Mouse (Mus musculus) hindbrain, embryonic 10.5 days (tissue): ENCODE measurements around the gene Trim69. TPM values are rescaled to one million over a fixed set of nuclear protein-coding genes. Genes with fewer than 3 reads are reported as not detected.
A peak's percentile ranks its signal among the peaks of the same experiment; 100 is the strongest.
"Not testable (repeated sequence)": the region's sequence is repeated elsewhere in the genome, so short reads cannot be mapped to it uniquely, and the experiment has no call there.

ENCODE experiments used
- DNase-seq: peaks from one replicate; pipeline ENCODE4 v3.0.0-alpha.2; 2017; ENCODE audit warnings: low spot score
- H3K27ac ChIP-seq: fragments of 300-500 bp; sonication (generic); 2 replicates; pipeline ENCODE4 v1.5.1; 2016; ENCODE audit warnings: mild to moderate bottlenecking, moderate library complexity
- H3K27me3 ChIP-seq: fragments of 300-500 bp; sonication (generic); 2 replicates; pipeline ENCODE4 v1.6.1; 2016; ENCODE audit warnings: mild to moderate bottlenecking; ENCODE audit not compliant: poor library complexity, insufficient read depth, severe bottlenecking
- H3K36me3 ChIP-seq: fragments of 300-500 bp; sonication (generic); 2 replicates; pipeline ENCODE4 v1.6.1; 2016; ENCODE audit warnings: mild to moderate bottlenecking, moderate library complexity
- H3K4me1 ChIP-seq: fragments of 300-500 bp; sonication (generic); replicated peaks from 2 replicates; pipeline ENCODE4 v1.6.1; 2016; ENCODE audit warnings: mild to moderate bottlenecking
- H3K4me3 ChIP-seq: fragments of 300-500 bp; sonication (generic); 2 replicates; pipeline ENCODE4 v1.5.1; 2016; ENCODE audit warnings: mild to moderate bottlenecking, moderate library complexity
- H3K9me3 ChIP-seq: fragments of 300-500 bp; sonication (generic); 2 replicates; pipeline ENCODE4 v1.6.1; 2016; ENCODE audit warnings: mild to moderate bottlenecking, moderate library complexity
- WGBS: fragments of 180-500 bp; shearing (Covaris S2); methylation state at CpG from one replicate; pipeline ENCODE4 v1.1.7; 2016; 5-methylcytosine and 5-hydroxymethylcytosine counted together
- polyA plus RNA-seq: library from polyadenylated mRNA; unstranded; fragments of >200 nt; fragmentation: Nextera tagmentation; extraction: Ambion mirVana; gene quantifications from 2 replicates; pipeline ENCODE4 v1.2.1, GENCODE M21; 2016

The Trim69 gene
- polyA plus RNA-seq, 1 experiment from 2014 or later: not detected

DNA sequence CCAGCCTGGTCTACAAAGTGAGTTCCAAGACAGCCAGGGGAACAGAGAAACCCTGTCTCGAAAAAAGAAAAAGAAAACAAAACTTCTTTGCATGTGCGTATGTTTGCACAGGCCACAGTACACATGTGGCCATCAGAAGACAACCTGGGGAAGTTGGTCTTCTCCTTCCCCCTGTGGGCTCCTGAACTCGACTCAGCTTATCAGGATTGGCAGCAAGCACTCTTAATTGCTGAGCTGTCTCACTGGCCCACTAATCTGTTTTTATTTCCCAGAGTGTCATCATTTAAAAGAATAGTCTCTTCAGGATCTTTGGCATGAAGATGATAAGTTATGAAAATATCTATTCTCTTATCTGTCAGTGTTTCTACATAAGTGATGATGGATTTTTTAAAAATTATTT, 31.3 kb downstream of the Trim69 start:
- Histone ChIP-seq H3K4me3 (no peak overlapping the region), H3K27ac (no peak overlapping the region), H3K36me3 (no peaks in the 10 kb centered on the region), H3K4me1 (no peaks in the 10 kb centered on the region), H3K27me3 (no peaks in the 10 kb centered on the region), H3K9me3 (no peaks in the 10 kb centered on the region)
- WGBS: 77% methylated on average over 3 of the region's 3 CpGs
- DNase-seq: no peak

GRCm38 (mm10) chr2:122194509-122194929, 34.0 kb downstream of the Trim69 start:
- WGBS: 66% methylated on average over 1 of the region's 1 CpGs
- H3K27ac ChIP-seq: no peak overlapping the region
- no peak overlapping the region for H3K4me3 ChIP-seq
- no peak for DNase-seq
- no peaks in the 10 kb centered on the region for H3K27me3 ChIP-seq
- no peaks in the 10 kb centered on the region for H3K36me3 ChIP-seq
- no peaks in the 10 kb centered on the region for H3K4me1 ChIP-seq
- H3K9me3 ChIP-seq: no peaks in the 10 kb centered on the region

DNA sequence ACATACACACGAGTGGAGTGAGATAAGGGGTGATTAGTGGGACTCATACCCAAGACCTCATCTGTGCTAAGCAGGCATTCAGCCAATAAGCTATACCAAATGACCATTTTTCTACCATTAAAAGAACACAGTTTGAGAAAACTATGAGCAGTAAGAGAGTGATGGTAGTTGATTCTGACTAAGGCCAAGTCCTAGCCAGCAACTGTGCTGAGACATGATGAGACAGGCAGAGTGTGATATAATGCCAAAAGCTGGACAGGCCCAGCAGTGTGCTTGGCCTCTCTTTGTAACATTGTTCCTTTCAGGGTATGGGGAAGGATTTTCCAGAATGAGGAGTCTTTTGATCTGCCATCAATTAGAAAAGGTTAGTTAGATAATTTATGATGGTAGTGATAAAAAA, 41.0 kb downstream of the Trim69 start:
- no peak overlapping the region for H3K4me3 ChIP-seq
- WGBS: 82% methylated on average over 1 of the region's 1 CpGs
- no peaks in the 10 kb centered on the region; the same call in 1 of the 2 replicates for H3K4me1 ChIP-seq
- no peaks in the 10 kb centered on the region for H3K27me3 ChIP-seq
- no peaks in the 10 kb centered on the region for H3K36me3 ChIP-seq
- DNase-seq: no peak
- no peaks in the 10 kb centered on the region for H3K9me3 ChIP-seq
- no peak overlapping the region for H3K27ac ChIP-seq

DNA sequence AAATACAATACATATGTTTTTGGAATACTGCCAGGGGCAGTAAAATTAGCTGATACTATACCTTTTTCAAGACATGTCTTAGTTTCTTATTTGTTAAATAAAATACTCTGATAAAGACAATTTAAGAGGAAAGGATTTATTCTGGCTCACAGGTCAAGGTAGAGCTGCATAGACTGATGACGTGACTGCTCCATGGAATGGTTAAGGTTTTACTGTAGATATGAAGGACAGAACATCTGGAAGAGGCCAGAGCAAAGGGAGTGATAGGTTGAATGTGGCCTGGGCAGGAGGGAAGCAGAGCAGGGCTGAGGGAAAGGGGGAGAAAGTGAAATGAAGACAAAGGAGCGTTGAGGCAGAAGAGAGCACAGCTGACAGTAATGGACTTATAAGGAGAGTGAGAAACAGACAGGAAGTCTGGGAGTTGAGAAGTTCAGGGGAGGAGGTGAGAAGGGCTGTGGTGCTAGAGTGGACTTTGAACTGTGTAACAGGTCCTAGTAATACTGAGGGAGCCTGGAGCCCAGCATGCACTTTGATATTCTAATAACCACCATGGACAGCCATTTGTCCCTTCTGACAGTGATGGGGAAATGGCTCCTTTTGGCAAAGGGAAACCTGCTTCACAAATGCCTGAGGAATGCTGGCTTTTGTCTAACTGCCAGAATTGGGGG, 46.1 kb downstream of the Trim69 start:
- DNase-seq: no peak
- 69% methylated on average over 2 of the region's 2 CpGs for WGBS
- Histone ChIP-seq H3K4me1 (peaks cover 19% of the 10 kb centered on the region), H3K4me3 (no peak overlapping the region), H3K27ac (0 out of 2 replicates have a peak overlapping the region, but pooled peaks have one; percentile 6), H3K27me3 (no peaks in the 10 kb centered on the region), H3K36me3 (no peaks in the 10 kb centered on the region), H3K9me3 (no peaks in the 10 kb centered on the region)

DNA sequence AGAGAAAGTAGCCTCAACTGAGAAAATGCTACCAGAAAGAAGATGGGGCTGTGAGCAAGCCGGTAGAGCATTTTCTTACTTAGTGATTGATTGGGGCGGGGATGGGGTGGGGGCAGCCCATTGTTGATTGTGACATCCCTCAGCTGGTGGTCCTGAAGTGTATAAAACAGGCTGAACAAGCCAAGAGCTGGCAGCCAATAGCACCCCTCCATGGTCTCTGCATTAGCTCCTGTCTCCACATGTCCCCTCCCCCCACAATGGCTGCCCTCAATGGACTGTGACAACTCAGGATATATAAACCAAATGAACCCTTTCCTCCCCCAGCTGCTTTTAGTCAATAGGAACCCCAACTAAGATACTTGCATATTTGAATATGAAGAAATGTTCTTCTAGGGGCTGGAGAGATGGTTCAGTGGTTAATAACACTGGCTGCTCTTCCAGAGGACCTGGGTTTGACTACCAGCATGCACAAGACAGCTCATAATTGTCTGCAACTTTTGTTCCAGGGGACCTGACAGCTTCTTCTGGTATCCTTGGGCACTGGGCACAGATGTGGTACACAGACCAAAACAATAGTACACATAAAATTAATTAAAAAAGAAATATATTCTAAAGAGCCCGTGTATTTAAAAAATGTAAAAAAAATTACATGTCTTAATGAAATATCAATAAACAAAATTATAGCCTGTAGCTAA, 50.2 kb downstream of the Trim69 start:
- DNase-seq: peak; percentile 80
- WGBS: 39% methylated on average over 3 of the region's 3 CpGs

DNA sequence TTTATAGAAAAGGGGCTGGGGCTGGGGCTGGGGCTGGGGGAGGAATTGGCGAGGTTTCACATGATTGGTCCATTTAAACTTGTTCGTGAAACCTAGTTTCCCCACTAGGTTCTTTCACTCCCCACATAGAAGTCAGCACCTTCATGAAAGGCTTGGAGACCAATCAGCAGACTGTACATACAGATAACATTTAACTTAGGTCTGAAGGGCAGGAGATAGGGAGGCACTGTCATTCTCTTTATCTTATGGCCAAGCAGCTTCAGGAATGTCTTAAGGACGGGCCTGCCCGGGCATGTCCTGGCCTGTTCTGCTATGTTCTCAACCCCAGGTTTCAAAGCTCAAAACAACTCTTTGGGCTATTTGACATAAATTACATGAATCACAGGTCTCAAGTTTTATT, 56.6 kb downstream of the Trim69 start:
- H3K9me3 ChIP-seq, H3K4me1 ChIP-seq, H3K27ac ChIP-seq, DNase-seq, H3K4me3 ChIP-seq, H3K36me3 ChIP-seq, H3K27me3 ChIP-seq: not testable (repeated sequence)
- WGBS: 94% methylated on average over 4 of the region's 4 CpGs

More for the DNA sequence above, 50.2 kb downstream of the Trim69 start:
- no peaks in the 10 kb centered on the region for H3K9me3 ChIP-seq
- peaks cover 4% of the 10 kb centered on the region; the same call in 1 of the 2 replicates for H3K27me3 ChIP-seq
- H3K4me1 ChIP-seq: peaks cover 19% of the 10 kb centered on the region
- no peaks in the 10 kb centered on the region for H3K36me3 ChIP-seq
- H3K27ac ChIP-seq: peak overlapping the region; percentile 66; the same call in 1 of the 2 replicates
- H3K4me3 ChIP-seq: no peak overlapping the region

- DNase-seq: no peak
- H3K4me3 ChIP-seq: no peak overlapping the region
- H3K36me3 ChIP-seq: no peaks in the 10 kb centered on the region
- no peaks in the 10 kb centered on the region for H3K27me3 ChIP-seq
- H3K27ac ChIP-seq: no peak overlapping the region
- WGBS: 86% methylated on average over 2 of the region's 2 CpGs
- no peaks in the 10 kb centered on the region for H3K9me3 ChIP-seq
- H3K4me1 ChIP-seq: no peaks in the 10 kb centered on the region
These were observed 57.7 kb downstream of the Trim69 start for GRCm38 (mm10) chr2:122218234-122218633.

DNA sequence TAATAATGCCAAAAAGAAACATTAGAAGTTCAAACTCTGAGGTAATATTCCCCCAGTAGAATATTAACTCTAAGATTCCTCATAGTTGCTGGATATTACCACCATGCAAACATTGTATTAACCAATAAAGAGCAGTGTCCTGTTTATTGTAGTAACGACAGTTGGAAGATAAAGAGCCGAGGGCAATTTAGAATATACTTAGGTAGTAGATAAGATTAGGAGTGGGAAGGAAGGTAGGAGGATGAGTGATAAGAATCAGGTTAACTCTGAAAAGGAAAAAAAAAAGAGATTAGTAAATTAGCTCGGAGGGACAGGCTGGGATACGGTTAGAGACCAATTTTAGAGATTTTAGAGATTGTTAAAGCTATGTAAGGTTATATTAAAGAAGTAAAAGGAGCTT, 60.9 kb downstream of the Trim69 start:
- Histone ChIP-seq H3K27me3 (no peaks in the 10 kb centered on the region), H3K4me3 (no peak overlapping the region), H3K9me3 (no peaks in the 10 kb centered on the region), H3K4me1 (no peaks in the 10 kb centered on the region), H3K36me3 (no peaks in the 10 kb centered on the region), H3K27ac (no peak overlapping the region)
- DNase-seq: no peak
- 80% methylated on average over 4 of the region's 4 CpGs for WGBS

GRCm38 (mm10) chr2:122221798-122222197, 61.3 kb downstream of the Trim69 start:
- Histone ChIP-seq H3K27ac (no peak overlapping the region), H3K4me3 (no peak overlapping the region), H3K27me3 (no peaks in the 10 kb centered on the region), H3K36me3 (no peaks in the 10 kb centered on the region), H3K4me1 (no peaks in the 10 kb centered on the region), H3K9me3 (no peaks in the 10 kb centered on the region)
- WGBS: 63% methylated on average over 5 of the region's 5 CpGs
- DNase-seq: no peak

DNA sequence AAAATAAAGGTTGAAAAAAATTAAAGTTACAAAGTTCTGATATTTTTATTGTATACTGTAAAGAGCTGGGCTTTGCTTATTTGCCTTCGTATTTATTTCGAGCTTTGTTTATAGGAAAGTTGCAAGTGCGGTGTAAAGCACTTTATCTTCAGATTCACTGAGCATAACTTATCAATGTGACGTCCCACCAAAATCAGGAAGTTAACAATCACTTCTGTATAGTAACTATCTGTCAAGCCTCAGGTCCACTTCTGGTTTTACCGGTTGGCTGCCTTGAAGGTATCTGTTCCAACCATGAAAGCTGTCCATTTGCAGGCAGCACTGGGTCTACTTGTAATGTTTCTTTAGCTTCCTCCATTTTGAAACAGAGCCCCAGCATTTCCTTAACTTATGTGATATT, 61.8 kb downstream of the Trim69 start:
- WGBS: 90% methylated on average over 5 of the region's 5 CpGs
- no peak overlapping the region for H3K4me3 ChIP-seq
- H3K4me1 ChIP-seq: no peaks in the 10 kb centered on the region
- DNase-seq: no peak
- no peaks in the 10 kb centered on the region for H3K9me3 ChIP-seq
- H3K27me3 ChIP-seq: no peaks in the 10 kb centered on the region
- H3K36me3 ChIP-seq: no peaks in the 10 kb centered on the region
- H3K27ac ChIP-seq: no peak overlapping the region

- Histone ChIP-seq H3K27me3 (no peaks in the 10 kb centered on the region), H3K27ac (no peak overlapping the region), H3K9me3 (no peaks in the 10 kb centered on the region), H3K4me1 (no peaks in the 10 kb centered on the region), H3K36me3 (no peaks in the 10 kb centered on the region), H3K4me3 (no peak overlapping the region)
- no peak for DNase-seq
These were observed 63.2 kb downstream of the Trim69 start for GRCm38 (mm10) chr2:122223654-122224053.
